Mouse (Mus musculus) neutrophil, adult 59 days (primary cell): ENCODE measurements around the gene Cd59a. TPM values are rescaled to one million over a fixed set of nuclear protein-coding genes. Genes with fewer than 3 reads are reported as not detected.

Source experiments
- total RNA-seq, 2 experiments: library from RNA; stranded (reverse); gene quantifications; 1 replicate in 1 of 2; 2 replicates in 1 of 2; pipeline ENCODE4 v1.2.4; 2023

Cd59a gene
- total RNA-seq: 1 to 10 TPM in 1 of 2 experiments, under 1 TPM in 1; 0.37 to 1.4 TPM

DNA sequence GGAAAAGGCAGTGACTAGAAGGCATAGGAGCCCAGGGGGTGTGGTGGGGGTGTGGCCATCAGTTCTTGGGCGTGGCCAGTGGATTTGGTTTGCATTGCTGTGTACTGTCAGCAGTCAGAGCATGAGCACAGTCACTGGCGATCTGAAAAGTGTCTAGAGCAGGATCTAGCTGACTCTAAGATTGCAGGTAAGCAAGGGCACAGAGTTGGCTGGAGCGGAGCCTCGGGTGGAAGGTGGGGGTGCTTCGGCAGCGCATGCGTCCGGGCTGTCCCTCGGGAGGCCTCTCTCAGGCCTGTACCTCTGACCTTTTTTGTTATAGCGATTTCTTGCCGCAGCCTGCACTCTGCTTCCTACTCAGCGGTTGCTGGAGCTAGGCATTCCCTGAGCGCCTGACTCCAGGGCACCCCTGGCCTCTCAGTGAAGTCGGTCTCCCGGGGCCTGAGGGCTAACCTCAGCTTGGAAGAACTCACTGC lies at the start of gene Cd59a:
TSS of gene Cd59a (plus strand) at position 61 of the 473 bp plus-strand sequence.

DNA sequence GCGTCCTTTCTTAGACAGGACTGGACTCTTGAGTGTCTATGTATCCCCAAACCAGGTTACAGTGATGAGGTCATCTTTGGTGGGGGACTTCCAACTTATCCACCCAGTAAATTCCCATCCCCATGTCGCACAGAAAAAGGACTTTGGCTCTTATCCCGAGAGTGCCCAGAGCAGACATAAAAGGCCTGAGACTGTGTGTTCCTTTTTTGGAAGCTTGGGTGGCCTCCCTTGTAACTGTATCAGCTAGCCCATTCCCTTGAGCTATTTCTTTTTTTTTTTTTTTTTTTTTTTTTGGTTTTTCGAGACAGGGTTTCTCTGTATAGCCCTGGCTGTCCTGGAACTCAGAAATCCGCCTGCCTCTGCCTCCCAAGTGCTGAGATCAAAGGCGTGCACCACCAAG lies 30.1 kb upstream of the Cd59a start, which contains the start of gene Gm10912:
TSS of gene Gm10912 (plus strand) at position 301 of the 400 bp plus-strand sequence.

DNA sequence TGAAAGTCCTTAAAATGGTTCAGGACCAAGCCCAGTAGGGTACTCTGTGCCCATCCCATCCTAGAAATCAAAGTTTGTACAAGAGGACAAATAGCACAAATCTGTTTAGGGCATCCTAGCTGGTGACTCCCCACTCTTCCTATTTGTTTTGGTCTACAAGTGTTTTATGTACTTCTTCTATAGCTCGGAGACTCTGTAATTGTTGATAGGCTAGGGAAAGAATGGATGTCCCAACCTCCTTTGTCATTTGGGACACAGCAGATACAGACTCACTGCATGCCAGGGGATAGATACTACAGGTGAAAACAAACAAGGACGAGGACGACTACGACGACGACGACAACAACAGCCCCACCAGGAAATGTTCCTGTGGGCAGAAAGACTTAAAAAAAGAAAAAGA lies 27.2 kb upstream of the Cd59a start, which contains the start of gene Gm10799:
TSS of gene Gm10799 (minus strand) at position 101 of the 400 bp plus-strand sequence.

DNA sequence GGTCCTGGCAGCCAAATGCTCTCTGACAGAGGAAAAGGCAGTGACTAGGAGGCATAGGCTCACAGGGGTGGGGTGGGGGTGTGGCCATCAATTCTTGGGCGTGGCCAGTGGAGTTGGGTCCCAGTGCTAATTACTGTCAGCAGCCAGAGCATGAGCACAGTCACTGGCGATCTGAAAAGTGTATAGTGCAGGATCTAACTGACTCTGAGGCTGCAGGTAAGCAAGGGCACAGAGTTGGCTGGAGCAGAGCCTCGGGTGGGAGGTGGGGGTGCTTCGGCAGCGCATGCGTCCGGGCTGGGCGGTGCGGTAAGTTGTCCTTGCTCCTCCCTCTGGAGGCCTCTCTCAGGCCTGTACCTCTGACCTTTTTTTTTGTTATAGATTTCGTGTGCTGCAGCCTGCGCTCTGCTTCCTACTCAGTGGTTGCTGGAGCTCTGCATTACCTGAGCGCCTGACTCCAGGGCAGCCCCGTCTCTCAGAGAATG lies 25.9 kb upstream of the Cd59a start, which contains the start of gene Cd59b:
TSS of gene Cd59b (plus strand) at position 146 of the 482 bp plus-strand sequence.

DNA sequence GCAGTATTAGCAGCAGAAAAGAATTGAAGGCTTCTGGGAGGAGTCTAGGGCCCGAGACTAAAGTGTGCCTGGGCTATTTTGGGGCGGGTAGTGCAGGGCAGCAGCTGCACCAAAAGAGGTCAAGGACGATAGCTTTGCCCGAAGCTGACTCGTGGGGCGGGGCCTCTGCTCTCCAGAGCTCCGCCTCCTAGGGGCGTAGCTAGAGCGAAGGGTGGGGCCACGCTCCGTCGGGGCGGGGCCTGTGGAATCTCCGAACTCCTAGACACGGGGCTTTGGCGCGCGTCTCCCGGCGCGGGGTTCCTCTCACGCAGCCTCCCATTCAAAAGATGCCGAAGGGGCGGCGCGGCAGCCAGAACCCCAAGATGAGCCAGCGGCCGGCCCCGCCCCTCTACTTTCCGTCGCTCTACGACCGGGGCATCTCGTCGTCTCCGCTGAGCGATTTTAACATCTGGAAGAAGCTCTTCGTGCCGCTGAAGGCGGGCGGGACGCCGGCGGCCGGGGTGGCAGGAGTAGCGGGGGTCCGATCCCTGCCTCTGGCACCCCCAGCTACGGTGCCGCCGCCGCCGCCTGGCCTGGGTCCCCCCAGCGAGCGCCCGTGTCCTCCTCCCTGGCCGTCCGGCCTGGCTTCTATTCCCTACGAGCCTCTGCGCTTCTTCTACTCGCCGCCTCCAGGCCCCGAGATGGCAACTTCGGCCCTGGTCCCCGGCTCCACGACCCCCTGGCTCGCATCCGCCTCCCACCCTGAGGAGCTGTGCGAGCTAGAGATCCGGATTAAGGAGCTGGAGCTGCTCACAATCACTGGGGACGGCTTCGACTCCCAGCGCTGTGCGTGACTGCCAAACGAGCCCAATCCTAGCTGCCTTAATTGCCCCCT lies 27.1 kb downstream of the Cd59a start, which contains the start of gene A930018P22Rik:
TSS of gene A930018P22Rik (plus strand) at position 265 of the 874 bp plus-strand sequence.

Other genes with a start within 250 kb of the Cd59a start
- gene Lmo2, start 137.8 kb upstream of the Cd59a start, total RNA-seq: 10 to 100 TPM; 73.8 to 88.7 TPM
- gene Fbxo3, start 68.1 kb upstream of the Cd59a start, total RNA-seq: 10 to 100 TPM; 31.7 to 36.1 TPM
- gene 4931422A03Rik, start 67.4 kb upstream of the Cd59a start, total RNA-seq: not detected
- not detected for gene Gm10912, start 30.0 kb upstream of the Cd59a start, total RNA-seq
- gene Gm10799, start 27.3 kb upstream of the Cd59a start, total RNA-seq: not detected
- gene Cd59b, start 26.0 kb upstream of the Cd59a start, total RNA-seq: 1 to 10 TPM in 1 of 2 experiments, not detected in 1; 1.6 TPM
- not detected for gene A930018P22Rik, start 27.0 kb downstream of the Cd59a start, total RNA-seq